Mouse (Mus musculus) cerebellum, postnatal 14 days (tissue): ENCODE data around the gene Rexo4.

Experiments used
- DNase-seq, 2 experiments: peaks; one replicate each; pipeline ENCODE4 v3.0.0; 2021; ENCODE audit warnings: mixed read lengths in 2 of 2

Gene Rexo4

DNA sequence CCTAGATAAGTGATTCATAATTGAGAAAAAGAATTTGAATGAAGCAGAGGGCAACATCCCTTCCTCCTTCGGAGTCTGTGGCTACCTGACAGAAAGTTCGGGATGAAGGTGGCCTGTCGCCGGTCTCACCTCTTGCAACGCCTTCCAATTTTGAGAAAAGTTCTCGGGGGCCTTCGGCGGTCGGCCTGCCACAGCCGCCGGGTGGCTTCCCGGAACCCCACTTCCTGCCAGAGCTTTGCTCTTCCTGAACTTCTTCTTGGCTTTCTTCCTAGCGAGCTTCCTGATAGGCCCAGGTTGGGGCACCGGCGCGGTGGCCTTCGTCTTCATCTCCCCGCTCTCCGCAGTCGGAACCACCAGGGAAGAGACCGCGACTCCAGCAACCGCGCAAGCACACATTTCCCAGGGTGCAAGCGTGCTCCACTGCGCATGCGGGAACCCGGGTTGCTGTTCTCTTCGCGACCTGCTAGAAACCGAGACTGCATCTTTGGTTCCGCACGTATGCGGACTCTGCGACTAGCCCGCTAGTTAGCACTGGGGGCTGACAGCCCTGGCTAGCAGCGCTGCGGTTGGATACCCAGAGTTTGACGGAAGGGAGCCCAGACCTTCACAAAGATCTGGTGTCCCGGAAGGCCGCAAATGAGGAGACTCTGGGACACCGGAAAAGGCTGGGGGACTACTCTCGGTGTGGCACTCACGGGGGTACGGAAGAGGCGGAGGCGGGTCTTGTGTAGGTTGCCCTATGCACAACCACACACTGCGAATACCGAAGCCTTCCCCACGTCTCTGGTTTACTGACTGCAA is at the start of gene Rexo4:
Gene Rexo4, minus strand, starts transcription at position 464 of the 801 bp plus-strand sequence.
- DNase-seq, result peak; percentile 96 to 97

DNA sequence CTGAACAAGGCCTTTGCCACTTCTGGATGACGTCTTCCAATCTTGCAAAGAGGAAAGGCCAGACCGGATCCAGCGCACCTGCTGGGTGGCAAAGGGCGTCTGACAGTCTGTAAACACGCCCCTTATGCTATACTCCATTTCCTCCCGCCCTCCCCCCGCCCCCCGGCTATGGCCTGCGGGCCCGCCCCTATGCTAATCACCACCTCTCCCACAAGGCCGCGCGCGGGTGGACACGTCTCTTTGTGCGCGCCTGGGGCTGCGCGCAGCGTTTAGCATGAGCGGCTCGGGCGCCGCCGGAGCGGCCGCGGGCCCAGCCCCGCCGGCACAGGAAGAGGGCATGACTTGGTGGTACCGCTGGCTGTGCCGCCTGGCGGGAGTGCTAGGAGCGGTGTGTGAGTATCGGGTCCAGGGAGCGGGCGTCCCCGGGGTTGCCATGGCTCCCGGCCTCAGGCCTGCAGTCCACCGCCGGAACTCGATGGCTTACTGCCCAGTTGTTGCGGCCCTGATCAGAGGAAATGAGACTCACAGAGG is 45.6 kb upstream of the Rexo4 start, which contains the start of gene Cacfd1:
Gene Cacfd1, plus strand, starts transcription at position 213 of the 531 bp plus-strand sequence.
- DNase-seq, result peak; percentile 88 to 89

GRCm38 (mm10) chr2:27007701-27008100 is 43.5 kb upstream of the Rexo4 start:
- DNase-seq, result no peak

GRCm38 (mm10) chr2:27006255-27006654 is 42.1 kb upstream of the Rexo4 start:
- DNase-seq, result no peak

- no peak for DNase-seq
These were observed 33.8 kb upstream of the Rexo4 start for GRCm38 (mm10) chr2:26997993-26998392.

- no peak for DNase-seq
These were observed 33.3 kb upstream of the Rexo4 start for GRCm38 (mm10) chr2:26997498-26997897.

DNA sequence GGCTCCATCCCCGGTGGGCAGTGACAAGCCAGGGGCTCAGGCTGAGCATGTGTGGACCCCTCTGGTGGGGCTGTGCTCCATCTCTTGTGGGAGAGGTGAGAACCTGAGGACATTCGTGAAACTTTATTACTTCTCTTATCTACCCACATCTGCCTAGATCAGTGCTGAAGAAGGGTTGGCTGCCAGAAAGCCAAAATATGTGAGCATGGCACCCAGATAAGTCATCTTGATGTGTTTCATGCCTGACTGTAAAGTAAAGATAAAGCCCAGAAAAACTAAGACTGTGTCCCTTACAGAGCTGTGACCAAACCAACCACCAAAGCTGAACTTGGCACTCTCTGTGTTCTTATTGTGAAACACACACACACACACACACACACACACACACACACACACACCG is 29.8 kb upstream of the Rexo4 start:
- DNase-seq, result no peak

- no peak for DNase-seq
These were observed 20.5 kb upstream of the Rexo4 start for GRCm38 (mm10) chr2:26984640-26985039.

GRCm38 (mm10) chr2:26984179-26984578 is 20.0 kb upstream of the Rexo4 start:
- DNase-seq, result no peak

DNA sequence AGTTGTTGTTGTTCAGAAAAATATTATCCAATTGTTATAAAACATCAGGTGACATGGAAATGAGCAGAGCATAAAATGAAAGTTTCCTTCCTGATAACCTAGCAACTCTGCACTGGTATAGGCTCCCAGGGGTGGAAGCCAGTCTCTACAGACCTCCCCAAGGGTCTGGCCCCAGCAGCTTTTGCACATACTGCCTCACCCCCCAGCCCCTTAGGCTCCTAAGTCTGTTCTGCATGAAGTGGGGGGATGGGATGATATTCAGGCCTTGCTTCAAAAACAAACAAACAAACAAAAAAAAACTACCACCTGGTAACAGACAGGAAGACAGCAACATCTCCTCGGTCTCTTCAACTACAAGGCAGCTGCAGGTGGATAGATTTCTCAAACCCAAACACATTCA is 16.2 kb upstream of the Rexo4 start:
- DNase-seq, result no peak

- DNase-seq, result no peak
These were observed 9.8 kb upstream of the Rexo4 start for GRCm38 (mm10) chr2:26973960-26974359.

- no peak for DNase-seq
These were observed 8.9 kb upstream of the Rexo4 start, which contains the start of gene Adamts13 for GRCm38 (mm10) chr2:26973116-26973515. Gene Adamts13, plus strand, starts transcription at chr2:26973416.

- no peak for DNase-seq
These were observed 3.1 kb upstream of the Rexo4 start for GRCm38 (mm10) chr2:26967262-26967661.

GRCm38 (mm10) chr2:26964724-26965370 is 661 bp upstream of the Rexo4 start:
- DNase-seq, result peak; percentile 18 to 27

GRCm38 (mm10) chr2:26960756-26961155 is 3.4 kb downstream of the Rexo4 start:
- DNase-seq, result peak; percentile 41

GRCm38 (mm10) chr2:26957488-26957859 is 6.7 kb downstream of the Rexo4 start:
- DNase-seq, result no peak

DNA sequence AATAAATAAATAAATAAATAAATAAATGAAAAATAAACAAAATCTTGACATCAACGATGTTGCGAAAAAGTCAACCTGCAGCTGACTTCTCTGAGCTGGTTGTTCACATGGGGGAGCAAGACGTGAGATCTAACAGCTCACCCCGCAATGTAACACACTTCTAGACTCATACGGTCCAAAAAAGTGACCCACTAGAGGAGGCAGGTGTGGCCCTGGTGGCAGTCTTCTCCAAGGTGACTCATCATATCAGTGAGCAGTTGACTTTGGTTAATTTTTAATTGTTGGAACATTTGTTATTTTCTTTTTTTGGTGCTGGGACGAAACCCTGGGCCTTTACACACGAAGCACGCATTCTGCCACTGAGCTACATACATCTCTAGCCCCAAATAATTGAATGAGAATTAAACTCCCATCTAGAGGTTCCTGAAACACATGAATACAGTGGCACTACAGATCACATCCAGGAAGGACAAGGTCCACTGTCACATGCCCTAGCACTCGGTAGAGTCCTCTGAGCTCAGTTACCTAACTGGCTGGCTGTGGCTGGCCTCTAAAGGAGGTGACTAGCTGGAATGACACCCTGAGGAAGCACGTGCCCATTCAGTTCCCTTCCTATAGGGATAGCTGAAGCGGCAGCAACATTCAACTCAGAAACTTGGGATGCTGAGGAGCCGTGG is 7.2 kb downstream of the Rexo4 start:
- DNase-seq, result no peak

DNA sequence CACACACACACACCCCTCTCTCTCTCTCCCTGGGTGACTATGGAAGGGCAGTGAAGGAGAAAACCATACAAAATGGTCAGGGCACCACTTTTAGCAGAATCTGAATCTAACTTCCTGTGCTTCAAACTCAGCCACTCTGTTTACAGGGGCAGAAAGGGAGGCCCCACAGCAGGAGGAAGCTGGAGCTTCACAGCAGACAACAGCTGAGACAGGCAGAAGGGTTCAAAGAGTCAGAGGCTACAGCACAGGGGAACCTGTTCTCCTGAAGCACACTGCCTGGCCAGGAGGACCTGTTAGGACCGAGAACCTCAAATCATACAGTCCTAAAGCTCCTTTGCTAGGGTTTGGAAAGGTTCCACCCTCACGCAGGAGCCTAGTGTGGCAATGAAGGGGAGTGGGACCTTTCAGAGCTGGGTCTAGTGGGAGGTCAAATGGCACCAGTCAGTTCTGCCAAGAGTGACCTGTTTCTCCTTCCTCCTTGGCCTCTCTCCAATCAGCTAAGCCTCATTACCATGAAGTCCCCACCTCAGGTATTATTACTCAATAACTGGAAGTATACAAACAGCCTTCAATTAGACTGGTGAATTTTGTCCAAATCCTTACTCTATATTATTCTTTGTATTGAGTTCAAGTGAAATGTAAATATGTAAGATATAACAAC is 9.3 kb downstream of the Rexo4 start:
- DNase-seq, result no peak

- no peak for DNase-seq
These were observed 11.3 kb downstream of the Rexo4 start for GRCm38 (mm10) chr2:26952866-26953265.

- no peak for DNase-seq
These were observed 12.0 kb downstream of the Rexo4 start for GRCm38 (mm10) chr2:26952193-26952592.

- peak; percentile 28 to 34 for DNase-seq
These were observed 12.8 kb downstream of the Rexo4 start for GRCm38 (mm10) chr2:26951346-26951905.

- DNase-seq, result peak; percentile 41 to 42
These were observed 13.8 kb downstream of the Rexo4 start for GRCm38 (mm10) chr2:26950411-26950810.
